Mouse (Mus musculus): Measurements from ENCODE around the gene Lcmt1. TPM values are rescaled to one million over a fixed set of nuclear protein-coding genes. Genes with fewer than 3 reads are reported as not detected.

Lcmt1 gene
- polyA plus RNA-seq, 3 experiments from 2014 or later = 28.0 to 33.4 (median 30.3) TPM

DNA sequence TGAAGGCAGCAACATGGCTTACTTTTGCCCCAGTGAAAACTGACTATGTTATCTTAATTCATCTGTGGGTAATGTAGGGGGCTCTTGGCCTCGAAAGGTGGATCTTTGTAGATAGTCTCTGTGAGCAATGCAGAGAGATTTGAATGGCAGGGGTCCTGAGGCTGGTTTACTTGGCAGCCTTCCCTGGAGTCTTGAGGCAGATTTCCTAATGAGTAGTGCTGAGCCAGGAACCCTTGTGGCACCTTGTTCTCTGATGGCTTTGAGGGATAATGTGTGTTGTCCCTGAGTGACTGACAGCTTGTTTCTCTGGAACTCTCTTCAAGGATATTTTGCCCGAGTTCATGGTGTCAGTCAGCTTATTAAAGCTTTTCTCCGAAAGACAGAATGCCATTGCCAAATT lies 31.5 kb downstream of the Lcmt1 start:
- no peak for ATAC-seq

- ATAC-seq = no peak
Observed at GRCm38 (mm10) chr7:123404198-123404597, 34.6 kb downstream of the Lcmt1 start.

DNA sequence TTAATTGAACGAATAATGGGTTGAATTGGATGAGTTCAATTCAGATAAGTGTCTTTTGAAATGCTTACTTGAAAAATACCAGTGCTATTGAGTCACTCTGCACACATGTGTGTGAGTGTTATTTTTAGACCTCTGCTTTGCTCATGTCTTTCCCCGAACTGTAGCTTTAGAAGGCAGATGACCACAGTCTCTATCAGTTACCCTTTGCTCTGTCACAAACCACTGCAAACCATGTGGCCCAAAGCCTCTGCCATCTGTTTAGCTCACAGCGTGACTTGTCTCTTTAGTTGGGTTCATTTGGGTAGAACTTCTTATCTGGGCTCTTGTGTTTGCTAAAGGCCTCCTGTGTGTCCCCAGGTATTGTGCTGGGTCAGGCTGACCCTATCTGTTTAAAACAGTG lies 36.0 kb downstream of the Lcmt1 start:
- no peak for ATAC-seq

DNA sequence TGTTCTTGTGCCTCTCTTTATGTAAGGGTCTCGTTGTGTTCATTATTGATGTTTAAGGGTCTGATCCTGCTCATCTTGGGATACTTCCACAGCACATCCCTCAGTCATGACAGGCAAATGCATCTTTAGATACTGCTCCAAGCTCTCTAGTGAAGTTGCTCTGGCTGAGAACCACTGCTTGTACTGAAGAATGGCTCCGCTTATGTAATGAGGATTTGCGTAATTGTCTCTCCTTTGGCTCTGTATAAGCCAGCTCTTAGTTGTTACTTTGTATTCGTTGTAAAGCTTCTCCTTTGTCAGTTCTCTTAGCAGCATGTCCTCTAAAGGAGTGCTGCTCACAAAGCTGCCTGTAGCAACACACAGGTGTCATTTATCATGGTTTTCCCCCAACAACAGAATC lies 37.4 kb downstream of the Lcmt1 start:
- no peak for ATAC-seq

GRCm38 (mm10) chr7:123410502-123410901 lies 40.9 kb downstream of the Lcmt1 start:
- ATAC-seq = no peak

GRCm38 (mm10) chr7:123411109-123411508 lies 41.5 kb downstream of the Lcmt1 start:
- no peak for ATAC-seq

- no peak for ATAC-seq
Observed at GRCm38 (mm10) chr7:123412143-123412542, 42.6 kb downstream of the Lcmt1 start.

DNA sequence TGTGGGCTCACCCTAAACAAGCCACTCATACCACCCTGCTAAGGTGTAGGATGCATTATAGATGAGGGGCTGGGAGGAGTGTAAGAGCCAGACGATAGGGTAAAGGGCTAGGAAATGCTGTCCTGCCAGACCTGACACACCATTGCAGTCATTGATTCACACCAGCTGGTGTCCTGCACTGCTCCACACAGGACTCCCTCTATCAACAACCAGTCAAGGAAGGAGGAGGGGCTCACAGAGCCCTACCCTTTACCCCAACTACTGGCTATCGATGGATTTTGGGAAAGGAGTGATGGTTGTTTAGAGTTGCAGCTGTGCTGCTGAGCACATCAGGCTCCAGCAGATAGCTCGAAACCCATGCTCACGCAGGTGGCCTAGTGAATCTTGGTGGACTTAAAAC lies 47.2 kb downstream of the Lcmt1 start:
- no peak for ATAC-seq

GRCm38 (mm10) chr7:123417661-123418060 lies 48.1 kb downstream of the Lcmt1 start:
- ATAC-seq = no peak

DNA sequence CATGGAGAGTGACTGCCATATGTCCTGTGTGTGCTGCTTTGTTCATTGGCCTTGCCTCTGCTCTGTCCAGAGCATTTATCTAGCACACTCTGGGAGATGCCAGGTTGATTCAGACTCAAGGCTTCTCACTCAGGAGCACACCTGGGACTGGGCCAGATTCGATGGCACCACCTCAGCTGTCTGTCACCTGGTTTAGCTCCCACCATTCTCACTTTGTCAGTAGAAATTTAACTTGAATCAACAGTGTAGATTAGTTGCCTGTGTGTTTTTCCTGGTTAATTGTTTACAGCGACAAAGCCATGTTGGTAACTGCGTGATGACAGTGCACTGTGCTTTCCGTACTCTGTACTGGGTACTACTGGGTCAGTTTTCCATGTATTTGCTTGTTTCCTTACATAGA lies 50.4 kb downstream of the Lcmt1 start:
- ATAC-seq = no peak

GRCm38 (mm10) chr7:123421958-123422357 lies 52.4 kb downstream of the Lcmt1 start:
- no peak for ATAC-seq

DNA sequence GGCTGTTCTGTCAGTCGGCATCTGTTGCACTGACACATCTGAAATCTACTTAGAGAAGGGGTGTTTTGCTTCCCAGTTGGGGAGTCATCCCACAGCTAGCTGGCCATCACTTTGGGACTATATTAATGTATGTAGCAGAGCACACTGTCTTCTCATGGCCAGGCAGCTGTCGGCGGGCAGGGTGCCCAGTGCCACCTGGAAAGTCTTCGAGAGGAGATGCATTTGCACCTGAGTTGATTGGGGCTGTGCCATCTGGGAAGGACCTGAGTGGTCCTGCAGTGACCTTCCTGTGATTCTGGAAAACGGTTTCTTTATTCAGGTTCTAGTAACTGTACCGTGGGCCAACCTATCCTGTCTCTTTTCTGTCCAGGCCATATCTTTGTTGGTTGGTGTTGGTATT lies 54.7 kb downstream of the Lcmt1 start:
- no peak for ATAC-seq

DNA sequence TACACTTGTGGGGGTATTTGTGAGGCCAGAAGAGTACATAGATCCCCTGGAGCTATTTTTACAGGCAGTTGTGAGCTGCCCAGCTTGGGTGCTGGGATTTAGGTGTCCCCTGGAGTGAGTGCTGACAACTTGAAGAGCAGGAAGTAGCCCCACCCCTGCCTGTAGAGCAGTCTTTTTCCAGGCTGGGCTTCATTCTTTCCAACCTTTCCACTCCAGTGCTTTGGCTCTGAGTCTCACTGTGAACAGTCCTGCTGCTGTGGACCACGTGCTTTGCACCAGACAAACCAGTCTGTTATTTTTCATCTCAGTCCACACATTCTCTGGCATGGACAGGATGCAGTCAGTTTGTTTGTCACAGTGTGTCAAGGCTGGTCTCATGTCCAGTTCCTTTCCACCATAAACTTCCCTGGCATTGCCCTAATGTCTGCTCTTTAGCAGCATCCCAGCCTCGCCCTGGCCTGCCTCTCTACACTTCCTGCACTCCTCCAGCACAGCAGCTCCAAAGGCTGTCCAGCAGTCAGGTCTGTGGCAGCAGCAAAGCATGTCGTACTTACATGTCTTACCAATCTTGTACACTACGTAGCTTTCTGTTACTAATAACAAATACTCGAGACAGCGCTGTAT lies 55.7 kb downstream of the Lcmt1 start:
- no peak for ATAC-seq

- no peak for ATAC-seq
Observed at GRCm38 (mm10) chr7:123429624-123430410, 60.2 kb downstream of the Lcmt1 start.

- ATAC-seq = no peak
Observed at GRCm38 (mm10) chr7:123430411-123430705, 60.8 kb downstream of the Lcmt1 start.

DNA sequence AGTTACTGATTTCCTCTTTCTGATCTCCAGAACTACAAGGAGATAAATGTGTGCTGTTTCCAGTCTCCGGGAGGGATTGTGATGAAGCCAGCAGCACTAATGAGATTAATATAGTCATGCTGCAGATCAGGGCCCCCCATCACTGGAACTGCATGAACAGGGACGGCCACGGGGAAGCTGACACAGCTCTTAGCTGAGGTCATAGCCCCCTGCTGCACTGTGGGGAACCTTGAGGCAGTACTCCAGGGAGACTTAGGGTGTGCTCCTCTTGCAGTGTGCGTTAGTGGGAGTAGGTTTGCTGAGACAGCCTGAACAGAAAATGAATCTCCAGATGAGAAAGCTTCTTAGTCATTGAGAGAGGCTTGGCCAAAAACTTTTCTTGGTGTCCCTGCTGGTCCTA lies 61.6 kb downstream of the Lcmt1 start:
- no peak for ATAC-seq

GRCm38 (mm10) chr7:123442079-123442478 lies 72.5 kb downstream of the Lcmt1 start:
- ATAC-seq = no peak

- no peak for ATAC-seq
Observed at GRCm38 (mm10) chr7:123448794-123449193, 79.2 kb downstream of the Lcmt1 start.

DNA sequence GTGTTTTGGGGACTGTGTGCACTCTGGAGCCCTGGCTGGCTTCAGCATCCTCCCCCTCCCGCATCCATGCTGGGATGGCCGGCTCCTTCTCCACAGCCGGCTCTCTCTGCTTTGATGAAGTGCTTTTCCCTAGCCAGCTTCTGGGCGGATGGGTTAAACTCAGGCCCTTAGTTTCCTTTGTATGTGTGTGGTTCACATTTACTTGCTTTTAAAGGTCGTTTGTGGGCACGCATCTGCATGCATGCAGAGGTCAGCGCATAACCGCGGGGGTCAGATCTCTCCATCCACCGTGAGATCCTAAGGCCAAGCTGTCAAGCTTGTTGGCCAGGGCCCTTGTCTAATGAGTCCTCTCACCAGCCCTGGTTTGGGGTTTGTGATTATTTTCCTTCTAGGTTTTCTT lies 80.1 kb downstream of the Lcmt1 start:
- ATAC-seq = no peak

- ATAC-seq = no peak
Observed at GRCm38 (mm10) chr7:123450515-123450914, 80.9 kb downstream of the Lcmt1 start.

- no peak for ATAC-seq
Observed at GRCm38 (mm10) chr7:123452551-123452950, 83.0 kb downstream of the Lcmt1 start.

- no peak for ATAC-seq
Observed at GRCm38 (mm10) chr7:123453066-123453465, 83.5 kb downstream of the Lcmt1 start.

DNA sequence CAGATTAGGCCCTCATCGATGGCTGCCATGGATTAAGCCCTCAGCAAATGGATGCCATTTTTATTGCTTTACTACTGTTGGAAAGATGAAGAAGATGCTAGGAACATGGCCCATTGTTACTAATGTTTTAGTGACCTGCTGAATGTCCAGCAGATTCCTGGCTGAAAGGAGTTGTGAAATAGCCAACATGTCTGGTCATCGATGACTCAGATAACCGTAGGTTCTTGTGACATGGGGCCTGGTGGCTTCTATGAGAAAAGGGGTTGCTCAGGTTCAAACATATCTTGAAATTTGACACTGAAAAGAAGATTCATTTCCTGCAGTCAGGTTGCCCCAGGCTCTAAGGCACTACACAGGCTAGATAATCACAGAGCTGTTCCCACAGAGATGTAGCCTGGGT lies 85.5 kb downstream of the Lcmt1 start:
- no peak for ATAC-seq

DNA sequence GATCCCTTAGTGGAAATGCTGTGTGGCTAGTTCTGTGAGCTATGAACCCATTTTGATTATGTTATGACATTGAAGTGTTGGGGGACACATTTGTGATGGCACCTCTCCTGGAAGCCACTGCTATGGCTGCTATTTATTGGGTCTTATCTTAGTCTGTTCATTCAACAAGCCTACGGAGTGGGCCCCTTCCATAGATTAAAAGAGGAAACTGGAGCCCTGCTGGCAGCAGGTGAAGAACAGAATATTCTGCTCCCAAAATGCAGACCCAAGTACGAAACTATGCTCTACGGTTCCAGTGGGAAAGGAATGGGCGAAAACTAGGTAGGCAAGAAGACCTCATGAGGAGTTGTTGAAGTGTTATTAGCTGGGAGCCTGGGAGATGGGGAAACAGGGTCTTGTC lies 88.7 kb downstream of the Lcmt1 start:
- ATAC-seq = no peak

DNA sequence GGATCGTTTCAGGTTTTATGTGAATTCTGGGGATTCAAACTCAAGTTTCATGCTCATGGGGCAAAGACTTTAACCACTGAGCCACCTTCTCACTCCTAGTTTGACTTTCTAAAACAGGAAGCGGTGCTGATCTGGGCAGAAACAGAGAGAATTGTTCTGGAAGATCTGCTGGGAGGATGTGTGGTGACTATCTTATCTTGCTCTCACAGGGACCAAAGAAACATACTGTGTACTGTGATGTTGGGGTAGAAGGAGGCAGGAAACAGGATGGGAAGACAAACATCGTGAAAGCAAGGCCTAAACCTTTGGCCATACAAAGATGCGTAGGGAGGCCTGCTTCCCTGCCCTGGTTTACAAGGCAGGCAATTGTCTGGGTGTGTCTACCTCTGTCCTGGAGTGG lies 89.7 kb downstream of the Lcmt1 start:
- no peak for ATAC-seq
